Mouse (Mus musculus): ENCODE results near the gene Lrrc74a. TPM values are rescaled to one million over a fixed set of nuclear protein-coding genes. Genes with fewer than 3 reads are reported as not detected.
A peak's percentile ranks its signal among the peaks of the same experiment; 100 is the strongest.

Lrrc74a gene
- total RNA-seq, 2 experiments from 2014 or later = not detected

- peak overlapping the region; percentile 99 for H3K27ac ChIP-seq
Observed at GRCm38 (mm10) chr12:86801148-86802004, 67.2 kb downstream of the Lrrc74a start.

GRCm38 (mm10) chr12:86802005-86802671 lies 68.0 kb downstream of the Lrrc74a start:
- no peak for TF ChIP-seq CTCF (IDR thresholded peaks at IDR 0.05)
- Histone ChIP-seq H3K27ac (peak overlapping the region; percentile 99), H3K4me3 (no peak overlapping the region)
- peak; percentile 48 to 55 for DNase-seq (ENCODE audit: extremely low spot score in 1 of 2, low spot score in 2 of 2)
- intact Hi-C loops (cut with DNase I) = no loop called here

More at GRCm38 (mm10) chr12:86801148-86802004, 67.2 kb downstream of the Lrrc74a start:
- no peak for TF ChIP-seq CTCF (IDR thresholded peaks at IDR 0.05)
- intact Hi-C loops (cut with DNase I) = loop anchor here (1.0 kb wide), 3 partner anchors 23 to 93 kb away; partner anchors contain the start of gene Irf2bpl
- DNase-seq (ENCODE audit: extremely low spot score in 1 of 2, low spot score in 2 of 2) = peak; percentile 93 to 94
- no peak overlapping the region for H3K4me3 ChIP-seq

- Histone ChIP-seq H3K27ac (peak overlapping the region; percentile 99), H3K4me3 (no peak overlapping the region)
- intact Hi-C loops (cut with DNase I) = no loop called here
- no peak for TF ChIP-seq CTCF (IDR thresholded peaks at IDR 0.05)
- DNase-seq (ENCODE audit: extremely low spot score in 1 of 2, low spot score in 2 of 2) = no peak
Observed at GRCm38 (mm10) chr12:86802899-86803298, 68.7 kb downstream of the Lrrc74a start.

GRCm38 (mm10) chr12:86803651-86804307 lies 69.6 kb downstream of the Lrrc74a start:
- intact Hi-C loops (cut with DNase I) = no loop called here
- Histone ChIP-seq H3K27ac (peak overlapping the region; percentile 95), H3K4me3 (no peak overlapping the region)
- DNase-seq (ENCODE audit: extremely low spot score in 1 of 2, low spot score in 2 of 2) = no peak
- peak; percentile 41 for TF ChIP-seq CTCF (IDR thresholded peaks at IDR 0.05)

- Histone ChIP-seq H3K27ac (peak overlapping the region; percentile 95), H3K4me3 (no peak overlapping the region)
- intact Hi-C loops (cut with DNase I) = no loop called here
- DNase-seq (ENCODE audit: extremely low spot score in 1 of 2, low spot score in 2 of 2) = no peak
- TF ChIP-seq CTCF (IDR thresholded peaks at IDR 0.05) = no peak
Observed at GRCm38 (mm10) chr12:86804308-86804700, 70.1 kb downstream of the Lrrc74a start.

GRCm38 (mm10) chr12:86804857-86805256 lies 70.7 kb downstream of the Lrrc74a start:
- H3K27ac ChIP-seq = peak overlapping the region; percentile 95
- no peak for DNase-seq (ENCODE audit: extremely low spot score in 1 of 2, low spot score in 2 of 2)
- no peak for TF ChIP-seq CTCF (IDR thresholded peaks at IDR 0.05)
- intact Hi-C loops (cut with DNase I) = no loop called here
- no peak overlapping the region for H3K4me3 ChIP-seq

GRCm38 (mm10) chr12:86805315-86805714 lies 71.1 kb downstream of the Lrrc74a start:
- DNase-seq (ENCODE audit: extremely low spot score in 1 of 2, low spot score in 2 of 2) = no peak
- TF ChIP-seq CTCF (IDR thresholded peaks at IDR 0.05) = no peak
- Histone ChIP-seq H3K27ac (peak overlapping the region; percentile 95), H3K4me3 (no peak overlapping the region)
- intact Hi-C loops (cut with DNase I) = no loop called here

GRCm38 (mm10) chr12:86806031-86806922 lies 72.1 kb downstream of the Lrrc74a start:
- no peak overlapping the region for H3K4me3 ChIP-seq
- intact Hi-C loops (cut with DNase I) = no loop called here
- peak overlapping the region; percentile 95 for H3K27ac ChIP-seq
- TF ChIP-seq CTCF (IDR thresholded peaks at IDR 0.05) = no peak
- peak; percentile 60 to 70 for DNase-seq (ENCODE audit: extremely low spot score in 1 of 2, low spot score in 2 of 2)

- Histone ChIP-seq H3K27ac (peak overlapping the region; percentile 95), H3K4me3 (no peak overlapping the region)
- intact Hi-C loops (cut with DNase I) = no loop called here
- peak; percentile 61 to 78 for DNase-seq (ENCODE audit: extremely low spot score in 1 of 2, low spot score in 2 of 2)
- TF ChIP-seq CTCF (IDR thresholded peaks at IDR 0.05) = no peak
Observed at GRCm38 (mm10) chr12:86806923-86807794, 73.0 kb downstream of the Lrrc74a start.

- intact Hi-C loops (cut with DNase I) = no loop called here
- TF ChIP-seq CTCF (IDR thresholded peaks at IDR 0.05) = no peak
- peak overlapping the region; percentile 95 for H3K27ac ChIP-seq
- no peak overlapping the region for H3K4me3 ChIP-seq
- no peak for DNase-seq (ENCODE audit: extremely low spot score in 1 of 2, low spot score in 2 of 2)
Observed at GRCm38 (mm10) chr12:86807795-86808128, 73.6 kb downstream of the Lrrc74a start.

Measured in left cerebral cortex, adult 2 months (tissue).